Mouse (Mus musculus): ENCODE results near the gene Celf2.

DNA sequence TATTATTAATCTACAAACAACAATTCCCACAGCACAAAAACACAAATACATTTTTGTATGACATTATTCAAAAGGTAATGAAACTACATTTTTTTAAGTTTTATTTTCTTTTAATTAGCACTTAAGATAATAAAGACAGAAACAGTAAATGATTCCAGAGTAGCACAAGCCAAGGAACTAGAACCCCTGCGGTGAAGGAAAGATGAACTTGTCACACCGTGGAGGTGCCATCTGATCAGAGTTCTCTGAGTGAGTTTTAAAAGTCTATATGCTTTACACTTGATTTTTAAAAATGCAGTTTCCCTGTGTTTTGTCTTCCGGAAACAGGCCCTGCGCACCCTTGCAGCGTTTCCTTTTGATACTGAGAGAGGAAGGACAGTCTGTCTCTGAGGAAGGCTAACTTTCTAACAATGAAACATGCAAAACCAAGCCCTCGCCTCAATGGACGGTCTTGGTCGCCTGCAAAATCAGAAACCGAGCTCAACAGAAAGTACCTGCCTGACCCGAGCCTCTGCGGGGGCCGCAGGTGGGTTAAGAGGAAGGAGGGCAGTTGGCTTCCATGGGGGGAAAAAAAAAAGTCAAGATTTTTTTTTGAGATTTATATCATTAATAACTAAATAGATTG is 966.7 kb downstream of the Celf2 start:
- TF ChIP-seq CTCF (IDR thresholded peaks at IDR 0.05; ENCODE audit: control insufficient read depth, insufficient read depth, low read length): no peak
- no peak for TF ChIP-seq POLR2A (IDR thresholded peaks at IDR 0.05; ENCODE audit: borderline replicate concordance, control insufficient read depth, low read depth, low read length)
